Mouse (Mus musculus) gastrocnemius, postnatal 25 days (tissue): ENCODE results near the gene Dchs1. TPM values are rescaled to one million over a fixed set of nuclear protein-coding genes. Genes with fewer than 3 reads are reported as not detected.

ENCODE experiments used
- DNase-seq: peaks from one replicate; pipeline ENCODE4 v3.0.0; 2022
- long read RNA-seq, 2 experiments: library from polyadenylated mRNA; stranded (forward); transcript quantifications; one replicate each; pipeline ENCODE4 v2.0.0; 2021
- total RNA-seq, 2 experiments: library from RNA; stranded (reverse); gene quantifications; 1 replicate in 1 of 2; 2 replicates in 1 of 2; pipeline ENCODE4 v1.2.3; 2021

Dchs1 gene
- total RNA-seq: 1 to 10 TPM; 4.3 to 5.3 TPM
- long read RNA-seq, experiment 1, partial matches to known transcripts: 0 of 1 reads
- long read RNA-seq, experiment 1, other reads (novel, unspliced or antisense): 1 of 1 reads
- long read RNA-seq, experiment 2, partial matches to known transcripts: 1 of 3 reads
- long read RNA-seq, experiment 2, other reads (novel, unspliced or antisense): 2 of 3 reads

- peak; percentile 15 for DNase-seq
Observed at GRCm38 (mm10) chr7:105787285-105788140, at the start of gene Dchs1. Gene Dchs1 (minus strand): TSS chr7:105787654.

DNA sequence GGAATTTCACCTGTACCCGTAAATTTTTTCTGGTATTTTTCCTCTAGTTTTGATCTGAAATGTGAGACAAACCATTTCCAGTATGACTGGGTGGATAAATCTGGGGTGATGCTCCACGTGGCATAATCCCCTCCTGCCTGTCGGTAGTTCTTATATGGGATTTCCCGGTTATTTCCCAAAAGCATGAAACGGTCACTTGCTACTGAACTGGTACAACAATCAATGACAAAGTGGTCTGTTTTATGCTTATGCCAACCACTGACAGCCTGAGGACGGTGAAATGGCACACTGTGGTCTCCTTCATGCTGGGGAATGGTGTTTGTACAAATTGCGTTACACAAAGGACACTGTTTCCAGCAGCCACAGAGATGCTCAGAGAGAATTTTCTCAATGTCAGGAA, 36.8 kb upstream of the Dchs1 start:
- DNase-seq: no peak

GRCm38 (mm10) chr7:105818483-105818882, 31.0 kb upstream of the Dchs1 start:
- DNase-seq: no peak

GRCm38 (mm10) chr7:105816736-105817135, 29.3 kb upstream of the Dchs1 start:
- no peak for DNase-seq

DNA sequence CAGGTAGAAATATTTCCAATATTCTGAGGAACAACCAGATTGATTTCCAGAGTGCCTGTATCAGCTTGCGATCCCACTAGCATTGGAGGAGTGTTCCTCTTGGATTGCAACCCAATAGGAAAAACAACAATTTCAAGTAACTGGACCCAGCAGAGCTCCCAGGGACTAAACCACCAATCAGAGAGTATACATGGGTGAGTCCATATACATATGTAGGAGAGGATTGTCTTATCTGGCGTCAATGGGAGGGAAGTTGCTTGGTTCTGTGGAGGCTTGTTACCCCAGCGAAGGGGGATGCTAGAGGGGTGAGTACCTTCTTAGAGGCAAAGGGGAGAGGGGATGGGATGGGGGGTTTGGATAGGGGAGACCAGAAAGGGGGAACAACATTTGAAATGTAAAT, 25.9 kb upstream of the Dchs1 start:
- no peak for DNase-seq

GRCm38 (mm10) chr7:105812566-105812965, 25.1 kb upstream of the Dchs1 start:
- DNase-seq: no peak

- no peak for DNase-seq
Observed at GRCm38 (mm10) chr7:105811516-105811915, 24.1 kb upstream of the Dchs1 start.

DNA sequence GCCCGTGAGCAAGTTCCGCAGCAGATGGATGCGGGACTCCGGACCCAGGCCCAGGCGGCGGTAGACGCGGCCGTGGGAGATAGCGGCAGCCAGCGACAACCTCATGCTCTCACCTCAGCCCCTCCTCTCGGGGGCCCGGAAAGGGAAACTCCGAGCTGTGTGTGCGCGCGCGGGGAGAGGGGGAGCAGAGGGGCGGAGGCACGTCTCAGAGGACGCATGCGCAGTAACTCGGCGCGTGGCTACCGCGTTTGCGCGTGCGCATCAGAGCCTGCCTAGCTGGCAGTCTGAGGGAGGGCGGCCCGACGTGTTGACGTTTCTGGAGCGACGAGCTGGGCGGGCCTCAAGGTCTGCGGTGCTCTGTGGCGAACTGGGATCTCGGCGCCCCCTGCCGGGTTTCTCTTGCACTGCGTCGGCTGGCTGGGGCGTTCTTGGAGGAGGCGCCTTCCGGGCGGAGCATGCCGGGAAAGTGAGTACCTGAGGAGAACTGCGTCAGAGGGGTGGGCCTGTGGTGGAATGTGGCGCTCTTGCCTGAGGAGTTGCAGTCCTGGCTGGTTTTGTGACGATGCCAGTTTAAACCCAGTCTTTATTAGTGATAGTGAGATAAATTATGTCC, 23.5 kb upstream of the Dchs1 start, which contains the start of gene Mrpl17:
Gene Mrpl17 (minus strand): TSS at position 223 of the 613 bp plus-strand sequence.
- peak; percentile 100 for DNase-seq

GRCm38 (mm10) chr7:105810280-105810876, 22.9 kb upstream of the Dchs1 start:
- DNase-seq: no peak

GRCm38 (mm10) chr7:105809836-105810235, 22.4 kb upstream of the Dchs1 start:
- DNase-seq: no peak

DNA sequence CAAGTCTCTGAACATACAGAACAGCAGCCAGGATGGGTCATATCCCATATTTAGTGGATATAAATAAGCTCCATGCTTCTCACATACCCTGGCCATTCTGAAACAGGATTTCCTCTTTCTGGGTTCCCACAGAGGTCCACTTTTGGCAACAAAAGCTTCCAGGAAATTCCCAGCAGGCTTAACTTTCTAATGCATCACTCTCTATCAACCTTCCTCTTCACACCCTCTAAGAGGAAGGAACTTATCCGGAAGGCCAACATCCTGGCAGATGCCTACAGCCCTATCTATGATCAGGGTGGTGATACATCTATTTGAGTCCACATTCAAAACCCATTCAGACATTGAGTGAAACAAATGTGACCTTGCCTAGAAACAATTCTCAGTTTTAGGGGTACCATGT, 20.9 kb upstream of the Dchs1 start:
- DNase-seq: no peak

DNA sequence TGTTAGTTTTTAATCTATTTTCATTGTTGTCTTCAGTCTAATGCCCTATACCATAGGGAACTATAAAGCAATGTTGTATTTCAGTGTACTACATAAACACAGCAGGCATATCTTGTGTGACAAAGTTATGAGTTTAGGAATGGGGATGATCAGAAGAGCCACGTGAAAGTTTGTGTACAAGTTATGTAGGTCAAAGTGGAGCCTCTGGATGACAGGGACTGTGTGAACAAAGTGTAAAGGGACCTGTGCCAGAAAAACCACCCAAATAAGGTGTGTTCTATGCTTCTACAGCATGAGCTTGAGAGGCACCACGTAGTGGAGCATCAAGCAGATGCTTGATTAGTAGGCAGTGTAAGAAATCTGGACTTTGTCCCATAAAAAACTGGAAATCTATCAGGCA, 19.3 kb upstream of the Dchs1 start:
- DNase-seq: no peak

DNA sequence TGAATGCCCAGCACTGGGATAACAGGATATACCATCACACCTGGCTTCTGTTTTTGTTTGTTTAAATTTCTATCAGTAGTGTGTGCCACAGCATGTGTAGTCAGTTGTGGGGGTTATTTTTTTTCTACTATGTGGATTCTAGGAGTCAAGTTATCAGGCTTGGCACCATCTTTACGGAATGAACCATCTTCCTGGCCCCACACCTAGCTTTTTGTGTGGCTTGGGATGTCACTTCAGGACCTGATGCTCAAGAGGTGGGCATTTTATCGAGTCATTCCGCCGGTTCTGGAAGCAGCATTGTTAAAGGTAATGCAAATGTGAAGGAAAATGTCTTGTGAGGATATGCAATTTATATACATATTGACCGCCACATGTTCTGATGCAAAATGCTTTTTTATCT, 18.7 kb upstream of the Dchs1 start:
- no peak for DNase-seq

- no peak for DNase-seq
Observed at GRCm38 (mm10) chr7:105803428-105803827, 16.0 kb upstream of the Dchs1 start.

DNA sequence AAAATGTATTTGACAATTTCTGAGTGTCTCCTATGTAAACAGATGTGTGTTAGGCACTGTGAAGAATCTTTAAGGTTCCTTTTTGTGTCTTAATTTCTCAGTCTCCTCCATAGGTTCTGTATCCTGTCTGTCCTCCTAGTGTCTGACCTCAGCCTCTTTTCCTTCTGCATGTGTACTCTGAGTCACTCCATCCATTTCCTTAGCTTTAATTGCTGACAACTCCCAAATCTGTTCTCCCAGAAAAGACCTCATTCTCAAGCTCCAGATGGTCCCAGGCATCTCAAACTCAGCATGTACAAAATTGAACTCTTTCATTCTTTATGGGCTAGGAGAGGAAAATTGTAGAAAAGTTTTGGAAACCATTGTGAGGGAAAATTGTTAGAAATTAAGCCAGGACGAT, 15.3 kb upstream of the Dchs1 start:
- DNase-seq: no peak

GRCm38 (mm10) chr7:105802312-105802711, 14.9 kb upstream of the Dchs1 start:
- no peak for DNase-seq

DNA sequence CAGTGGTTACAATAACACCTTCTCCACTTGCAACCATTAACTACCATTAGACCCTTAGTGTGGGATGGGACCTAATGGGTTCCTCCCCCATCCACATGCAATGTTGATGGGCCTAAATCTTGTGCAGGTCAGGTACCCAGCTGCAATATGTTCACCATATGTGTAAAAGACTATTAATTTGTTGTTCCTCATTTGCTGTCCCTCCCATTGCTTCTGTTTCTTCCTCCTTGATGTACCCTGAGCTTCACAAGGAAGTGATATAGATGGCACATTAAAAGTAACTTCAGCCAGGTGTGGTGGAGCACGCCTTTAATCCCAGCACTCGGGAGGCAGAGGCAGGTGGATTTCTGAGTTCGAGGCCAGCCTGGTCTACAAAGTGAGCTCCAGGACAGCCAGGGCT, 9.5 kb upstream of the Dchs1 start:
- DNase-seq: no peak

GRCm38 (mm10) chr7:105795759-105796366, 8.4 kb upstream of the Dchs1 start:
- DNase-seq: no peak

GRCm38 (mm10) chr7:105793701-105794100, 6.2 kb upstream of the Dchs1 start:
- peak; percentile 33 for DNase-seq

GRCm38 (mm10) chr7:105791147-105791546, 3.7 kb upstream of the Dchs1 start:
- DNase-seq: no peak

GRCm38 (mm10) chr7:105786506-105787284, 759 bp downstream of the Dchs1 start:
- no peak for DNase-seq

DNA sequence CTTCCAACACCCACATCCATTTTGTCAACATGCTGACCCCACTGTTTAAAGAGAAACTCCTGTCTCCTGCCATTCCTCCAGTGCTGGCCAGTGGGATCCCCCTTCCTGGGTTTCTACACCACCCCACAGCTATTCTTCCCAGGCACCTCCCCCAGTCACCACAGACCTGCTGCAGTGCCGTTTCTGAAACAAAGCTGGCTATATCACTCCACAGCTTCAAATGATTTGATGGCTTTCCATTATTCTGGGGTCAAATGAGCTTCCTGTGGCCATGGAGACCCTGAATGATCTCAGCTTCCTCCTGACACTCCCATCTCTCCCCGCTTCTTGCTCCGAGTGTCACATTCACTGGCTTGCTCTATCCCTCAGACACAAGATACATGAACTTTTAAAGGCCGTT, 2.9 kb downstream of the Dchs1 start:
- DNase-seq: no peak
